In the genomic region with DNA sequence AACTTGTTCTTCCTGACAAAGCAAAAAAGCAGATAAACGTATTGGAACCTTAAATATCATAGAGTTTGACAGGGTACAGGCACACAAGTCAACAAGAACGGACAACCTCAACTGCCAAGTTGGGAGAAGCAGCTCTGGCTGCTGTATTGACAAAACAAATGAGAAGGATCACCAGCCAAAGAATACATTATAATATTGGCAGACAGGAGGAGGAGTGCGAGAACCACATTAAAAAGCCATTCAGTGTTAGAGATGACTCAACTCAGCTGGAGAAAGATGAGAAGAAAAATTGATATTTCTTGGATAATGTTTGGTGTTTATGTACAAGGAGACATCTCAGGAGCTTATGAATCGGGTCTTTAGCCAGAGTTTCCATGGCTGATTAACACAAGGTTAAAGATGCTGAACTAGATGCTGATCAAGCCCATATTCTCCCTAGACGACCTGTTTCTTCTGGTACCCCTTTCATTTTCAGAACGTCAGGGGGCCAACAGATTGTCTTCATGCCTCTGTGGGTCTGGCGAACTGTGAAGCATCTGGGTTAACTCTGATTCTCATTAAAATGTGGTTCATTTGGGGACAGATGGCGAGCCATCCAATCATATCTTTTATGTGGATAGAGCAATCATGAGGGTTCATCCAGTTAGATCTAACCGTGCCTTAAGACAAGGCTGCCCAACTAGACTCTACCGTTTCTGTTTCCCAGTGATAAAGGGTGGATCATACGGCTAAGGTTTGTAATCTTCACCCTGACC, we compare ENCODE assay signal across 20 mouse cellular contexts. TPM values are rescaled to one million over a fixed set of nuclear protein-coding genes. Genes with fewer than 3 reads are reported as not detected.
DNase-seq lines count a peak whose midpoint lies in the region; ATAC-seq lines count a peak whose summit lies in the region.
"Had no signal": no experiment of that assay in that cellular context is flagged by ENCODE, and none has a peak within 500 bp of the region (broad histone marks: within the 10 kb centered on the region; RNA-seq: fewer than 3 reads in every experiment).

No protein-coding gene starts in this region.

- no peak for DNase-seq in lung, postnatal 4 days
- DNase-seq in Muller cell, postnatal 12 days (ENCODE audit: inconsistent ontology term) = peak; percentile 20
- peak; percentile 17 for DNase-seq in NIH3T3 (ENCODE audit: low read depth)
- DNase-seq in right cerebral cortex, postnatal 14 days = no peak
- DNase-seq: adrenal gland, postnatal 14 days; cerebellum, adult 8-10 months; gastrocnemius, postnatal 14 days; kidney, adult 18-20 months; lung, adult 2 months; right cerebral cortex, postnatal 25 days; spleen, adult 18-20 months had no signal

- ATAC-seq in hindbrain, embryonic 15.5 days (ENCODE audit: low FRiP score, low read depth) = no peak
- ATAC-seq in hindbrain, embryonic 12.5 days (ENCODE audit: low FRiP score) = no peak
- peak; percentile 19; the same call in 1 of the 2 replicates for ATAC-seq in lung, embryonic 16.5 days (ENCODE audit: low read depth)
- ATAC-seq: inflammation-experienced regulatory T-cells, adult 6 months; liver, embryonic 12.5 days had no signal

- no peak overlapping the region for H3K9ac ChIP-seq in hindbrain, embryonic 15.5 days
- H3K9ac ChIP-seq in hindbrain, embryonic 12.5 days = no peak overlapping the region
- H3K9ac ChIP-seq in lung, embryonic 16.5 days (ENCODE audit: low read length) = no peak overlapping the region
- H3K9ac ChIP-seq: limb, embryonic 12.5 days; liver, embryonic 12.5 days had no signal

- H3K4me3 ChIP-seq in hindbrain, embryonic 15.5 days = no peak overlapping the region
- no peak overlapping the region for H3K4me3 ChIP-seq in hindbrain, embryonic 12.5 days
- H3K4me3 ChIP-seq in lung, embryonic 16.5 days (ENCODE audit: low read length) = no peak overlapping the region
- H3K4me3 ChIP-seq: forebrain, embryonic 10.5 days; limb, embryonic 12.5 days; liver, embryonic 12.5 days had no signal

- peaks cover 36% of the 10 kb centered on the region for H3K4me1 ChIP-seq in hindbrain, embryonic 15.5 days (replicated peaks)
- H3K4me1 ChIP-seq in hindbrain, embryonic 12.5 days = peaks cover 23% of the 10 kb centered on the region; the same call in 1 of the 2 replicates
- peaks cover 8% of the 10 kb centered on the region for H3K4me1 ChIP-seq in lung, embryonic 16.5 days (replicated peaks; ENCODE audit: control insufficient read depth, insufficient read depth, low read length)
- H3K4me1 ChIP-seq: limb, embryonic 12.5 days; liver, embryonic 12.5 days had no signal

- no peaks in the 10 kb centered on the region for H3K9me3 ChIP-seq in hindbrain, embryonic 15.5 days
- H3K9me3 ChIP-seq in hindbrain, embryonic 12.5 days (replicated peaks) = no peaks in the 10 kb centered on the region
- no peaks in the 10 kb centered on the region for H3K9me3 ChIP-seq in lung, embryonic 16.5 days (ENCODE audit: control insufficient read depth, low read length)
- H3K9me3 ChIP-seq: forebrain, embryonic 10.5 days; limb, embryonic 12.5 days; liver, embryonic 12.5 days had no signal

- H3K36me3 ChIP-seq in hindbrain, embryonic 15.5 days = no peaks in the 10 kb centered on the region
- no peaks in the 10 kb centered on the region for H3K36me3 ChIP-seq in hindbrain, embryonic 12.5 days
- no peaks in the 10 kb centered on the region for H3K36me3 ChIP-seq in lung, embryonic 16.5 days (ENCODE audit: control insufficient read depth, insufficient read depth, low read length)
- H3K36me3 ChIP-seq: forebrain, embryonic 10.5 days; limb, embryonic 12.5 days; liver, embryonic 12.5 days had no signal

- no peak overlapping the region for H3K4me2 ChIP-seq in hindbrain, embryonic 15.5 days
- no peak overlapping the region for H3K4me2 ChIP-seq in hindbrain, embryonic 12.5 days (replicated peaks)
- H3K4me2 ChIP-seq in lung, embryonic 16.5 days (ENCODE audit: low read depth, low read length) = no peak overlapping the region
- H3K4me2 ChIP-seq: limb, embryonic 12.5 days; liver, embryonic 12.5 days had no signal

- WGBS in hindbrain, embryonic 15.5 days = 60% methylated on average over 11 of the region's 11 CpGs
- WGBS in hindbrain, embryonic 12.5 days = 80% methylated on average over 11 of the region's 11 CpGs
- 76% methylated on average over 11 of the region's 11 CpGs for WGBS in lung, embryonic 16.5 days

- H3K27me3 ChIP-seq in hindbrain, embryonic 15.5 days = no peaks in the 10 kb centered on the region
- no peaks in the 10 kb centered on the region for H3K27me3 ChIP-seq in hindbrain, embryonic 12.5 days
- no peaks in the 10 kb centered on the region for H3K27me3 ChIP-seq in lung, embryonic 16.5 days (ENCODE audit: control insufficient read depth, insufficient read depth, low read depth, low read length)
- H3K27me3 ChIP-seq: limb, embryonic 12.5 days; liver, embryonic 12.5 days had no signal

- H3K27ac ChIP-seq in hindbrain, embryonic 15.5 days (replicated peaks) = 0 out of 2 replicates have a peak overlapping the region, but pooled peaks have one; percentile 26
- no peak overlapping the region for H3K27ac ChIP-seq in hindbrain, embryonic 12.5 days
- H3K27ac ChIP-seq in lung, embryonic 16.5 days (ENCODE audit: low read length) = no peak overlapping the region
- H3K27ac ChIP-seq: forebrain, embryonic 10.5 days; kidney, postnatal 0 days; limb, embryonic 12.5 days; liver, embryonic 12.5 days had no signal

RNA-seq across cellular contexts. Expression of gene Tmem178, which starts 41.1 kb away (rescaled TPM):
- 31.1 and 32.9 TPM in 2 replicates for polyA plus RNA-seq in hindbrain, embryonic 15.5 days (2015; fragmentation: Nextera tagmentation; extraction: Ambion mirVana)
- polyA plus RNA-seq in hindbrain, embryonic 12.5 days (2016; fragmentation: Nextera tagmentation; extraction: Ambion mirVana) = 23.1 and 23.7 TPM in 2 replicates
- polyA plus RNA-seq in lung, embryonic 16.5 days (2015; fragmentation: Nextera tagmentation; extraction: Ambion mirVana) = 15.2 and 15.8 TPM in 2 replicates
- polyA plus RNA-seq: C2C12; inflammation-experienced regulatory T-cells, adult 6 months had no signal

Comparison
In these comparisons a context has a peak if more than half of its experiments do, and no peak if none do; other contexts are left out.
1. DNase-seq: peak in Muller cell, postnatal 12 days (single experiment) and NIH3T3 (single experiment); none in lung, postnatal 4 days (0 of 2) and right cerebral cortex, postnatal 14 days (single experiment).